Mouse (Mus musculus) ES-Bruce4 (cell line): Measurements from ENCODE around the gene Wipi2.

Experiments
- CTCF ChIP-seq: IDR thresholded peaks from one replicate; pipeline ENCODE4 v1.8.1; 2011; ENCODE audit warnings: low read depth, low read length
- EP300 ChIP-seq: IDR thresholded peaks from 2 replicates; pipeline ENCODE4 v1.6.1; 2011; ENCODE audit warnings: low read depth, low read length; ENCODE audit not compliant: insufficient read depth
- POLR2A ChIP-seq: IDR thresholded peaks from one replicate; pipeline ENCODE4 v1.8.1; 2011; ENCODE audit warnings: low read length; ENCODE audit not compliant: insufficient read depth

DNA sequence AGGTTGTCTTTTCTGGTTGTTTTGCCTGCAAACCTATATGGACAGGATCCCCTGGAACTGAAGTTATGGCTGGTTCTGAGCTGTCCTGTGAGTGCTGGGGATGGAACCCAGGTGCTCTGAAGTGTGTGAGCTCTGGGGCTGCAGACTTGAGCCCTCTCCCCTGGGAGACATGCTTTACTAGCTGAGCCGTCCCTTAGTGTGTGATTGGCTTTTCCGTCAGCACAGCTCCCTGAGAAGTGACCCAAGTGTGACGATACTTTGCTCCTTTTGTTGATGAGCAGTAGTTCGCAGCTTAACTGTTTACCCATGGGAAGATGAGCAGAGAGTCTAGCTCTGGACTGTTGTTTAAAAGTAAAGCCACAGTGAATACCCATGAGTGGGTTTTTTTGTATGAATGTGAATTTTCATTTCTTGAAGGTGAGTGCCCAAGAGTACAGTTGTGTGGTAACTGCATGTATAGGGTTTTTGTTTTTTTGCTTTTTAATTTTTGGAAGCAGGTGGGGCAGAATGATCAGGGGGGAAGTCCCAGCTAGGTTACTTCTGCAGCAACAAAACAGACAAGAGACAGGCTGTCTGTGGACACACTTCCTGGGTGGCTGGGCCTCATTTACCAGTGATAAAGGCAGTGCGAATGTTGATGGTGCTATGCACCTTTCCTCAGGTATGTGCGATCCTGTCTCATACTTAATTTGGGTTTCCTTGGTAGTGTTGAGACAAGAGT, 14.0 kb downstream of the Wipi2 start:
- TF ChIP-seq POLR2A (no peak), CTCF (no peak), EP300 (no peak)
